Mouse (Mus musculus) erythroblast, embryonic 14.5 days (primary cell): ENCODE measurements around the gene Pigh.

ENCODE experiments used
- GATA1 ChIP-seq: IDR thresholded peaks from 2 replicates; pipeline ENCODE4 v1.6.1; 2012; ENCODE audit warnings: low read length, inconsistent platforms, mixed read lengths
- TAL1 ChIP-seq: IDR thresholded peaks from 3 replicates; pipeline ENCODE4 v1.6.1; 2012; ENCODE audit warnings: low read length, inconsistent platforms, mixed read lengths

DNA sequence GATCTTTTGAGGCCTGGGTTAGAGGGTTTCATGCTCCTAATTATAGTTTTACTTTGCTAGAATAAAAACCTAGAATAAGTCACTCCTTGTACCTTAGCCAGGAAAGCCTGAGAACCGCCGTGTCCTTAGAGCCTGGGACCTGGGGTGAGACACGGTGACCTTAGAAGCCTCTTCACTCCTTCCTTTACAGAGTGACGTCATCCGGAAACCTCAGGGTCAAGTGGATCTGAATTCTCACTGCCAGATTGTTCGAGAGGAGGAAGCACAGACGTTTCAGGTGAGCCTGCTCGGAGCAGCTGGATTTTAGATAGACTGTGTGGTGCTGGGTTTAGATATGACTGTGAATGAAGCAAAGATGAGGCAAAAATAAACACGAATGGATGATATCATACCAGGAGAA is 23.0 kb downstream of the Pigh start:
- no peak for TF ChIP-seq TAL1
- no peak for TF ChIP-seq GATA1
